Mouse (Mus musculus): ENCODE measurements around the gene Tceanc2. TPM values are rescaled to one million over a fixed set of nuclear protein-coding genes. Genes with fewer than 3 reads are reported as not detected.
"Not testable (repeated sequence)": the region's sequence is repeated elsewhere in the genome, so short reads cannot be mapped to it uniquely, and the experiment has no call there.

Gene Tceanc2
- polyA plus RNA-seq, 1 experiment from 2014 or later = 19.4 TPM

GRCm38 (mm10) chr4:107125101-107125500 is 53.8 kb downstream of the Tceanc2 start:
- Histone ChIP-seq H3K4me3 (ENCODE audit: low read length) (no peak overlapping the region), H3K36me3 (ENCODE audit: control insufficient read depth, insufficient read depth, low read length) (no peaks in the 10 kb centered on the region), H3K9me3 (ENCODE audit: control insufficient read depth, low read length) (no peaks in the 10 kb centered on the region), H3K27me3 (replicated peaks; ENCODE audit: control insufficient read depth, insufficient read depth, low read length) (no peaks in the 10 kb centered on the region), H3K27ac (ENCODE audit: low read length) (no peak overlapping the region), H3K9ac (ENCODE audit: low read depth, low read length) (no peak overlapping the region), H3K4me2 (ENCODE audit: low read depth, low read length) (no peak overlapping the region), H3K4me1 (ENCODE audit: control insufficient read depth, insufficient read depth, low read length) (peaks cover 22% of the 10 kb centered on the region)
- ATAC-seq = no peak
- 65% methylated on average over 5 of the region's 5 CpGs for WGBS

GRCm38 (mm10) chr4:107124376-107124775 is 54.5 kb downstream of the Tceanc2 start:
- Histone ChIP-seq H3K36me3 (ENCODE audit: control insufficient read depth, insufficient read depth, low read length) (no peaks in the 10 kb centered on the region), H3K4me3 (ENCODE audit: low read length) (no peak overlapping the region), H3K4me2 (ENCODE audit: low read depth, low read length) (no peak overlapping the region), H3K9ac (ENCODE audit: low read depth, low read length) (no peak overlapping the region), H3K9me3 (ENCODE audit: control insufficient read depth, low read length) (no peaks in the 10 kb centered on the region), H3K27ac (ENCODE audit: low read length) (no peak overlapping the region), H3K4me1 (ENCODE audit: control insufficient read depth, insufficient read depth, low read length) (peaks cover 22% of the 10 kb centered on the region), H3K27me3 (replicated peaks; ENCODE audit: control insufficient read depth, insufficient read depth, low read length) (no peaks in the 10 kb centered on the region)
- 56% methylated on average over 7 of the region's 7 CpGs for WGBS
- no peak for ATAC-seq

GRCm38 (mm10) chr4:107121165-107121943 is 57.6 kb downstream of the Tceanc2 start:
- Histone ChIP-seq H3K9me3 (ENCODE audit: control insufficient read depth, low read length) (no peaks in the 10 kb centered on the region), H3K27ac (ENCODE audit: low read length) (no peak overlapping the region), H3K4me3 (ENCODE audit: low read length) (no peak overlapping the region), H3K9ac (ENCODE audit: low read depth, low read length) (no peak overlapping the region), H3K36me3 (ENCODE audit: control insufficient read depth, insufficient read depth, low read length) (no peaks in the 10 kb centered on the region), H3K27me3 (replicated peaks; ENCODE audit: control insufficient read depth, insufficient read depth, low read length) (no peaks in the 10 kb centered on the region), H3K4me2 (ENCODE audit: low read depth, low read length) (no peak overlapping the region), H3K4me1 (ENCODE audit: control insufficient read depth, insufficient read depth, low read length) (peaks cover 7% of the 10 kb centered on the region; the same call in 1 of the 2 replicates)
- WGBS = 57% methylated on average over 12 of the region's 12 CpGs
- peak; percentile 10; the same call in 1 of the 2 replicates for ATAC-seq

- no peak overlapping the region for H3K9ac ChIP-seq (ENCODE audit: low read depth, low read length)
- 69% methylated on average over 6 of the region's 6 CpGs for WGBS
- H3K4me2 ChIP-seq (ENCODE audit: low read depth, low read length) = no peak overlapping the region
- peaks cover 7% of the 10 kb centered on the region; the same call in 1 of the 2 replicates for H3K4me1 ChIP-seq (ENCODE audit: control insufficient read depth, insufficient read depth, low read length)
- no peak overlapping the region for H3K27ac ChIP-seq (ENCODE audit: low read length)
- H3K9me3 ChIP-seq (ENCODE audit: control insufficient read depth, low read length) = no peaks in the 10 kb centered on the region
- no peaks in the 10 kb centered on the region for H3K27me3 ChIP-seq (replicated peaks; ENCODE audit: control insufficient read depth, insufficient read depth, low read length)
- no peaks in the 10 kb centered on the region for H3K36me3 ChIP-seq (ENCODE audit: control insufficient read depth, insufficient read depth, low read length)
- ATAC-seq = peak; percentile 46
- no peak overlapping the region for H3K4me3 ChIP-seq (ENCODE audit: low read length)
Observed at GRCm38 (mm10) chr4:107120676-107121075, 58.2 kb downstream of the Tceanc2 start.

GRCm38 (mm10) chr4:107119056-107119455 is 59.9 kb downstream of the Tceanc2 start:
- Histone ChIP-seq H3K9ac (ENCODE audit: low read depth, low read length) (no peak overlapping the region), H3K4me1 (ENCODE audit: control insufficient read depth, insufficient read depth, low read length) (peaks cover 5% of the 10 kb centered on the region; the same call in 1 of the 2 replicates), H3K27ac (ENCODE audit: low read length) (no peak overlapping the region), H3K4me2 (ENCODE audit: low read depth, low read length) (no peak overlapping the region), H3K36me3 (ENCODE audit: control insufficient read depth, insufficient read depth, low read length) (no peaks in the 10 kb centered on the region), H3K4me3 (ENCODE audit: low read length) (no peak overlapping the region), H3K9me3 (ENCODE audit: control insufficient read depth, low read length) (no peaks in the 10 kb centered on the region), H3K27me3 (replicated peaks; ENCODE audit: control insufficient read depth, insufficient read depth, low read length) (no peaks in the 10 kb centered on the region)
- no peak for ATAC-seq
- 49% methylated on average over 4 of the region's 4 CpGs for WGBS

- H3K4me3 ChIP-seq (ENCODE audit: low read length) = no peak overlapping the region
- no peak overlapping the region for H3K27ac ChIP-seq (ENCODE audit: low read length)
- no peaks in the 10 kb centered on the region for H3K36me3 ChIP-seq (ENCODE audit: control insufficient read depth, insufficient read depth, low read length)
- H3K4me2 ChIP-seq (ENCODE audit: low read depth, low read length) = no peak overlapping the region
- no peak overlapping the region for H3K9ac ChIP-seq (ENCODE audit: low read depth, low read length)
- WGBS = 90% methylated on average over 2 of the region's 2 CpGs
- H3K27me3 ChIP-seq (replicated peaks; ENCODE audit: control insufficient read depth, insufficient read depth, low read length) = no peaks in the 10 kb centered on the region
- peaks cover 4% of the 10 kb centered on the region; the same call in 1 of the 2 replicates for H3K4me1 ChIP-seq (ENCODE audit: control insufficient read depth, insufficient read depth, low read length)
- H3K9me3 ChIP-seq (ENCODE audit: control insufficient read depth, low read length) = no peaks in the 10 kb centered on the region
- ATAC-seq = no peak
Observed at GRCm38 (mm10) chr4:107117741-107118385, 61.1 kb downstream of the Tceanc2 start.

GRCm38 (mm10) chr4:107114278-107114677 is 64.6 kb downstream of the Tceanc2 start:
- WGBS = 35% methylated on average over 8 of the region's 8 CpGs
- H3K27ac ChIP-seq (ENCODE audit: low read length) = no peak overlapping the region
- no peaks in the 10 kb centered on the region for H3K27me3 ChIP-seq (replicated peaks; ENCODE audit: control insufficient read depth, insufficient read depth, low read length)
- H3K9ac ChIP-seq (ENCODE audit: low read depth, low read length) = no peak overlapping the region
- H3K4me1 ChIP-seq (ENCODE audit: control insufficient read depth, insufficient read depth, low read length) = no peaks in the 10 kb centered on the region
- no peaks in the 10 kb centered on the region for H3K36me3 ChIP-seq (ENCODE audit: control insufficient read depth, insufficient read depth, low read length)
- no peak overlapping the region for H3K4me3 ChIP-seq (ENCODE audit: low read length)
- ATAC-seq = no peak
- H3K4me2 ChIP-seq (ENCODE audit: low read depth, low read length) = no peak overlapping the region
- H3K9me3 ChIP-seq (ENCODE audit: control insufficient read depth, low read length) = no peaks in the 10 kb centered on the region

- WGBS = 91% methylated on average over 6 of the region's 6 CpGs
- not testable (repeated sequence) for H3K4me1 ChIP-seq (ENCODE audit: control insufficient read depth, insufficient read depth, low read length); H3K27ac ChIP-seq (ENCODE audit: low read length); H3K9ac ChIP-seq (ENCODE audit: low read depth, low read length); H3K4me3 ChIP-seq (ENCODE audit: low read length); H3K36me3 ChIP-seq (ENCODE audit: control insufficient read depth, insufficient read depth, low read length); H3K27me3 ChIP-seq (replicated peaks; ENCODE audit: control insufficient read depth, insufficient read depth, low read length); H3K4me2 ChIP-seq (ENCODE audit: low read depth, low read length); H3K9me3 ChIP-seq (ENCODE audit: control insufficient read depth, low read length); ATAC-seq
Observed at GRCm38 (mm10) chr4:107109181-107109580, 69.7 kb downstream of the Tceanc2 start.

- no peaks in the 10 kb centered on the region for H3K36me3 ChIP-seq (ENCODE audit: control insufficient read depth, insufficient read depth, low read length)
- H3K27me3 ChIP-seq (replicated peaks; ENCODE audit: control insufficient read depth, insufficient read depth, low read length) = no peaks in the 10 kb centered on the region
- peak overlapping the region; percentile 19; the same call in 1 of the 2 replicates for H3K4me2 ChIP-seq (ENCODE audit: low read depth, low read length)
- no peak overlapping the region for H3K4me3 ChIP-seq (ENCODE audit: low read length)
- no peak overlapping the region for H3K27ac ChIP-seq (ENCODE audit: low read length)
- no peak for ATAC-seq
- no peaks in the 10 kb centered on the region for H3K4me1 ChIP-seq (ENCODE audit: control insufficient read depth, insufficient read depth, low read length)
- 27% methylated on average over 13 of the region's 13 CpGs for WGBS
- no peaks in the 10 kb centered on the region for H3K9me3 ChIP-seq (ENCODE audit: control insufficient read depth, low read length)
- H3K9ac ChIP-seq (ENCODE audit: low read depth, low read length) = peak overlapping the region; percentile 31; the same call in 1 of the 2 replicates
Observed at GRCm38 (mm10) chr4:107108291-107108731, 70.6 kb downstream of the Tceanc2 start.

Data from intestine, embryonic 16.5 days (tissue).